Mouse (Mus musculus): Measurements from ENCODE around the gene Sox5.

DNA sequence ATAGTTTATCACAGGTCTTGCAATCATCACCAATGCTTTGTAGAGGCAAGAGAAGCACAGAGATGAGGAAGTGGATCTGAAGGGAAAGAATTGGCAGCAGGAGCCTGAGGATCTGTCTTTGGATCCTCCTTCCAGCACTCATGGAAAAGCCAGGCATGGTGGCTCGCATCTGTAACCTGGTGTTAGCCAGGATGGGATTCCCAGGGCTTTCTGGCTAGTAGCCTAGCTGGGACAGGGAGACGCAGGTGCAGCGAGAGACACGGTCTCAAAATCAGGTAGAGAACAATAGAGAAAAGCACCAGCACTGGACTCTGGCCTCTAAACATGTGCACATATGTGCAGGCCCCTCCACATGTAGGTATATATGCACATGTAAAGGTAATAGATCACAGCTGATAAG, 330.1 kb downstream of the Sox5 start:
- TF ChIP-seq CTCF (IDR thresholded peaks at IDR 0.05; ENCODE audit: extremely low read depth, insufficient read depth, insufficient read length, insufficient replicate concordance) (no peak), POLR2A (IDR thresholded peaks at IDR 0.05; ENCODE audit: low read depth, low read length) (no peak)

Data from spleen, adult 2 months (tissue).